Mouse (Mus musculus) urinary bladder, adult 18-20 months (tissue): Measurements from ENCODE around the gene Ptk7.

Experiments
- DNase-seq, 2 experiments: peaks; one replicate each; pipeline ENCODE4 v3.0.0; 2022; ENCODE audit warnings: low spot score in 2 of 2, mixed read lengths in 2 of 2

Gene Ptk7

GRCm38 (mm10) chr17:46556584-46556945 is 72.7 kb downstream of the Ptk7 start:
- DNase-seq, result peak in 1 of 2 experiments; percentile 18

- DNase-seq, result peak; percentile 87 to 98
Measured at GRCm38 (mm10) chr17:46555673-46556583, 73.4 kb downstream of the Ptk7 start, which contains the start of gene Srf. Gene Srf (minus strand): TSS chr17:46556175.

- peak in 1 of 2 experiments; percentile 48 for DNase-seq
Measured at GRCm38 (mm10) chr17:46554977-46555672, 74.2 kb downstream of the Ptk7 start.

- no peak for DNase-seq
Measured at GRCm38 (mm10) chr17:46554646-46554976, 74.7 kb downstream of the Ptk7 start.

- no peak for DNase-seq
Measured at GRCm38 (mm10) chr17:46553926-46554325, 75.4 kb downstream of the Ptk7 start.

- no peak for DNase-seq
Measured at GRCm38 (mm10) chr17:46553469-46553868, 75.8 kb downstream of the Ptk7 start.

GRCm38 (mm10) chr17:46552841-46553423 is 76.4 kb downstream of the Ptk7 start:
- DNase-seq, result peak; percentile 86 to 87

GRCm38 (mm10) chr17:46552151-46552550 is 77.2 kb downstream of the Ptk7 start:
- no peak for DNase-seq

GRCm38 (mm10) chr17:46551369-46551768 is 77.9 kb downstream of the Ptk7 start:
- no peak for DNase-seq

GRCm38 (mm10) chr17:46550904-46551303 is 78.4 kb downstream of the Ptk7 start:
- DNase-seq, result no peak

GRCm38 (mm10) chr17:46549642-46550041 is 79.7 kb downstream of the Ptk7 start:
- no peak for DNase-seq

GRCm38 (mm10) chr17:46549193-46549592 is 80.1 kb downstream of the Ptk7 start:
- no peak for DNase-seq

- DNase-seq, result no peak
Measured at GRCm38 (mm10) chr17:46548741-46549140, 80.6 kb downstream of the Ptk7 start.

GRCm38 (mm10) chr17:46547923-46548322 is 81.4 kb downstream of the Ptk7 start:
- DNase-seq, result no peak

GRCm38 (mm10) chr17:46546995-46547394 is 82.3 kb downstream of the Ptk7 start:
- no peak for DNase-seq

GRCm38 (mm10) chr17:46546591-46546990 is 82.7 kb downstream of the Ptk7 start:
- no peak for DNase-seq

GRCm38 (mm10) chr17:46545813-46546564 is 83.3 kb downstream of the Ptk7 start, which contains the start of gene Cul9:
Gene Cul9 (minus strand): TSS chr17:46546388.
- DNase-seq, result peak; percentile 61 to 63

- DNase-seq, result no peak
Measured at GRCm38 (mm10) chr17:46543661-46544060, 85.6 kb downstream of the Ptk7 start.

- DNase-seq, result peak; percentile 45 to 55
Measured at GRCm38 (mm10) chr17:46525579-46526307, 103.6 kb downstream of the Ptk7 start.

- no peak for DNase-seq
Measured at GRCm38 (mm10) chr17:46525065-46525464, 104.2 kb downstream of the Ptk7 start.
